11 mouse cellular contexts compared by ENCODE assay signal in the genomic region with DNA sequence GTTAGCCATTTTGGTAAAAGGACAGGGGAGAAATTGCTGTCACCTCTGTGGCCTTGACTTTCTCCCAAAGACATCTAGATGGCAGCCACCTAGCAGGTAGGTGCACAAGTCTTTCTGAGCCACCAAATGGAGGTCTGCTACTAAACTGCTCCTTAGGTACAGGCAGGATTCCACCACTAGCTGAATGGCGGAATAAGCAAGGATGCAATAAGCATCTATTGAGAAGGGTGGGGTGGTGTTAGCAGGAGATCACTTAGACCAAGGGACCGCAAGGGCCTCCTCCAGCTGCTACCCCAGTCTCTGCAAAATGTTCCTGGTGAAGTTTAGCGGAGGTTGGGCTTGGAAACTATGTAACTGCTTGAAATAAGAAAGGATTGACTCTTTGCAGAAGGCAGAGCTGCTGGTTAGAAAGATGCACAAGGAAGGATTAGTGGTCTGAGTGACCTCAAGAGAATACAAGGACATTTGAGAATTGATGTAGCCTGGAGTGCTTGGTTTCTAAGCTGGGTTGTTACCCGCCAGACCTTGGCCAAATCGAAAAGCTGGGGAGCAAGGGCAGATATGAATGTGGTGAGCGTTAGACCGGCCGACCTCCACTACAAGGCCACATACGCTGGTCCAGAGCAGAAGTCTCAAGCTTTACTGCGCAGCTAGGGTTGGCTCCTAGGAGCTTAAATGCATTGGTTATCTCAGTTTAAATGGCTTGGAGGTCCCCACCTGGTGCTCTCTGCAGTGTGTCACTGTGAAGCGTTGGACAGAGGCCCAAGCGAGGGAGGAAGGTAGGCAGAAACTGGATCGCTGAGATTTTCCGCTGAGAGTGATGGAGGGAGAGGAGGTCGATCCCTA. TPM values are rescaled to one million over a fixed set of nuclear protein-coding genes. Genes with fewer than 3 reads are reported as not detected.
DNase-seq lines count a peak whose midpoint lies in the region; ATAC-seq lines count a peak whose summit lies in the region.
"Had no signal": no experiment of that assay in that cellular context is flagged by ENCODE, and none has a peak within 500 bp of the region (broad histone marks: within the 10 kb centered on the region; RNA-seq: fewer than 3 reads in every experiment).

No protein-coding gene starts in this region.

- H3K36me3 ChIP-seq in kidney, embryonic 15.5 days: no peaks in the 10 kb centered on the region
- no peaks in the 10 kb centered on the region for H3K36me3 ChIP-seq in kidney, embryonic 14.5 days (ENCODE audit: control insufficient read depth, insufficient read depth, low read length)
- no peaks in the 10 kb centered on the region for H3K36me3 ChIP-seq in forebrain, embryonic 12.5 days (replicated peaks)
- H3K36me3 ChIP-seq in intestine, embryonic 16.5 days (ENCODE audit: control insufficient read depth, insufficient read depth, low read length): no peaks in the 10 kb centered on the region
- H3K36me3 ChIP-seq in neural tube, embryonic 12.5 days: no peaks in the 10 kb centered on the region

- peaks cover 26% of the 10 kb centered on the region for H3K4me1 ChIP-seq in kidney, embryonic 15.5 days
- 0 out of 2 replicates have a peak, but pooled peaks cover 3% of the 10 kb centered on the region for H3K4me1 ChIP-seq in kidney, embryonic 14.5 days (ENCODE audit: control insufficient read depth, insufficient read depth, low read length)
- H3K4me1 ChIP-seq in forebrain, embryonic 12.5 days: peaks cover 49% of the 10 kb centered on the region
- H3K4me1 ChIP-seq in intestine, embryonic 16.5 days (ENCODE audit: control insufficient read depth, insufficient read depth, low read length): peaks cover 11% of the 10 kb centered on the region
- H3K4me1 ChIP-seq in neural tube, embryonic 12.5 days: peaks cover 67% of the 10 kb centered on the region

- H3K4me3 ChIP-seq in kidney, embryonic 15.5 days (replicated peaks): peak overlapping the region; percentile 24
- no peak overlapping the region for H3K4me3 ChIP-seq in kidney, embryonic 14.5 days (ENCODE audit: low read length)
- H3K4me3 ChIP-seq in forebrain, embryonic 12.5 days (replicated peaks): peak overlapping the region; percentile 52
- H3K4me3 ChIP-seq in intestine, embryonic 16.5 days (ENCODE audit: low read length): 0 out of 2 replicates have a peak overlapping the region, but pooled peaks have one; percentile 7
- peak overlapping the region; percentile 39; the same call in 1 of the 2 replicates for H3K4me3 ChIP-seq in neural tube, embryonic 12.5 days

- ATAC-seq in kidney, embryonic 15.5 days (replicated peaks; ENCODE audit: low FRiP score): no peak
- ATAC-seq in kidney, embryonic 14.5 days (ENCODE audit: low FRiP score, low TSS enrichment): no peak
- ATAC-seq in forebrain, embryonic 12.5 days (ENCODE audit: low FRiP score): no peak
- no peak for ATAC-seq in intestine, embryonic 16.5 days
- no peak for ATAC-seq in neural tube, embryonic 12.5 days (ENCODE audit: low FRiP score, low read depth)
- ATAC-seq: CD4-positive, CD25-positive, alpha-beta regulatory T cell, adult 4 months; liver, postnatal 0 days had no signal

- no peaks in the 10 kb centered on the region for H3K9me3 ChIP-seq in kidney, embryonic 15.5 days (replicated peaks)
- H3K9me3 ChIP-seq in kidney, embryonic 14.5 days (ENCODE audit: control insufficient read depth, low read length): no peaks in the 10 kb centered on the region
- no peaks in the 10 kb centered on the region for H3K9me3 ChIP-seq in forebrain, embryonic 12.5 days
- H3K9me3 ChIP-seq in intestine, embryonic 16.5 days (ENCODE audit: control insufficient read depth, low read length): no peaks in the 10 kb centered on the region
- H3K9me3 ChIP-seq in neural tube, embryonic 12.5 days: no peaks in the 10 kb centered on the region

- 6% methylated on average over 15 of the region's 15 CpGs for WGBS in kidney, embryonic 15.5 days
- 3% methylated on average over 15 of the region's 15 CpGs for WGBS in kidney, embryonic 14.5 days
- 4% methylated on average over 15 of the region's 15 CpGs for WGBS in forebrain, embryonic 12.5 days
- 10% methylated on average over 15 of the region's 15 CpGs for WGBS in intestine, embryonic 16.5 days
- 6% methylated on average over 15 of the region's 15 CpGs for WGBS in neural tube, embryonic 12.5 days

- no peak overlapping the region for H3K9ac ChIP-seq in kidney, embryonic 15.5 days
- no peak overlapping the region for H3K9ac ChIP-seq in kidney, embryonic 14.5 days (ENCODE audit: low read depth, low read length)
- peak overlapping the region; percentile 63; the same call in 1 of the 2 replicates for H3K9ac ChIP-seq in forebrain, embryonic 12.5 days
- no peak overlapping the region for H3K9ac ChIP-seq in intestine, embryonic 16.5 days (ENCODE audit: low read depth, low read length)
- no peak overlapping the region for H3K9ac ChIP-seq in neural tube, embryonic 12.5 days
- H3K9ac ChIP-seq: liver, postnatal 0 days had no signal

- no peak for DNase-seq in layer of hippocampus, postnatal 14 days (ENCODE audit: low spot score in 2 of 2)
- DNase-seq in gastrocnemius, postnatal 25 days: no peak
- DNase-seq in frontal cortex, adult 2 months (ENCODE audit: extremely low spot score in 1 of 2, low spot score in 1 of 2): no peak
- DNase-seq: gastrocnemius, postnatal 14 days; liver, postnatal 0 days had no signal

- peak overlapping the region; percentile 45 for H3K4me2 ChIP-seq in kidney, embryonic 15.5 days
- no peak overlapping the region for H3K4me2 ChIP-seq in kidney, embryonic 14.5 days (replicated peaks; ENCODE audit: low read depth, low read length)
- H3K4me2 ChIP-seq in forebrain, embryonic 12.5 days: peak overlapping the region; percentile 56
- H3K4me2 ChIP-seq in intestine, embryonic 16.5 days (ENCODE audit: low read depth, low read length): no peak overlapping the region
- peak overlapping the region; percentile 65 for H3K4me2 ChIP-seq in neural tube, embryonic 12.5 days (replicated peaks)

- no peak overlapping the region for H3K27ac ChIP-seq in kidney, embryonic 15.5 days
- H3K27ac ChIP-seq in kidney, embryonic 14.5 days (ENCODE audit: low read depth, low read length): no peak overlapping the region
- H3K27ac ChIP-seq in forebrain, embryonic 12.5 days: no peak overlapping the region
- no peak overlapping the region for H3K27ac ChIP-seq in intestine, embryonic 16.5 days (ENCODE audit: low read length)
- H3K27ac ChIP-seq in neural tube, embryonic 12.5 days: no peak overlapping the region

- H3K27me3 ChIP-seq in kidney, embryonic 15.5 days: peaks cover 100% of the 10 kb centered on the region
- H3K27me3 ChIP-seq in kidney, embryonic 14.5 days (ENCODE audit: control insufficient read depth, insufficient read depth, low read length): peaks cover 99% of the 10 kb centered on the region
- peaks cover 93% of the 10 kb centered on the region for H3K27me3 ChIP-seq in forebrain, embryonic 12.5 days
- peaks cover 91% of the 10 kb centered on the region for H3K27me3 ChIP-seq in intestine, embryonic 16.5 days (replicated peaks; ENCODE audit: control insufficient read depth, insufficient read depth, low read length)
- peaks cover 90% of the 10 kb centered on the region for H3K27me3 ChIP-seq in neural tube, embryonic 12.5 days (replicated peaks)

RNA-seq across cellular contexts. Expression of gene Gsx2, which starts 0.6 kb away (rescaled TPM):
- polyA plus RNA-seq in kidney, embryonic 15.5 days (2015; fragmentation: Nextera tagmentation; extraction: Ambion mirVana): not detected in 2 replicates
- not detected in 2 replicates for polyA plus RNA-seq in kidney, embryonic 14.5 days (2014; fragmentation: Nextera tagmentation; extraction: Ambion mirVana)
- 17.9 and 31.3 TPM in 2 replicates for polyA plus RNA-seq in forebrain, embryonic 12.5 days (2016; fragmentation: Nextera tagmentation; extraction: Ambion mirVana)
- not detected in 2 replicates for polyA plus RNA-seq in intestine, embryonic 16.5 days (2015; fragmentation: Nextera tagmentation; extraction: Ambion mirVana)
- polyA plus RNA-seq in neural tube, embryonic 12.5 days (2016; fragmentation: Nextera tagmentation; extraction: Ambion mirVana): 9.4 and 12.2 TPM in 2 replicates
- under 1 TPM in 1 of 2 experiments, not detected in 1; 0.39 TPM for total RNA-seq in layer of hippocampus, postnatal 14 days (2021)
- total RNA-seq in gastrocnemius, postnatal 25 days (2021): not detected
- 0.23 and 0.48 TPM in 2 replicates for polyA plus RNA-seq in frontal cortex, adult 2 months (2012; rRNA removed)
- total RNA-seq: gastrocnemius, postnatal 14 days had no signal
- polyA plus RNA-seq: CD4-positive, CD25-positive, alpha-beta regulatory T cell, adult 4 months; liver, postnatal 0 days had no signal

RNA-seq across cellular contexts. Expression of gene Chic2, which starts 30.2 kb away (rescaled TPM):
- polyA plus RNA-seq in kidney, embryonic 15.5 days (2015; fragmentation: Nextera tagmentation; extraction: Ambion mirVana): 27.1 and 28.8 TPM in 2 replicates
- polyA plus RNA-seq in kidney, embryonic 14.5 days (2014; fragmentation: Nextera tagmentation; extraction: Ambion mirVana): 40.4 and 51.8 TPM in 2 replicates
- polyA plus RNA-seq in forebrain, embryonic 12.5 days (2016; fragmentation: Nextera tagmentation; extraction: Ambion mirVana): 48.5 and 53.7 TPM in 2 replicates
- polyA plus RNA-seq in intestine, embryonic 16.5 days (2015; fragmentation: Nextera tagmentation; extraction: Ambion mirVana): 15.9 and 20.2 TPM in 2 replicates
- polyA plus RNA-seq in neural tube, embryonic 12.5 days (2016; fragmentation: Nextera tagmentation; extraction: Ambion mirVana): 53.6 and 57.4 TPM in 2 replicates
- total RNA-seq in layer of hippocampus, postnatal 14 days (2021): 10 to 100 TPM; 26.7 TPM
- total RNA-seq in gastrocnemius, postnatal 25 days (2021): 10 to 100 TPM; 13.6 to 14.3 TPM
- polyA plus RNA-seq in frontal cortex, adult 2 months (2012; rRNA removed): 17.6 and 18.6 TPM in 2 replicates

Comparison
In these comparisons a context has a peak if more than half of its experiments do, and no peak if none do; other contexts are left out.
1. H3K4me2 ChIP-seq: peak in kidney, embryonic 15.5 days (single experiment), forebrain, embryonic 12.5 days (single experiment) and neural tube, embryonic 12.5 days (single experiment); none in kidney, embryonic 14.5 days (single experiment) and intestine, embryonic 16.5 days (single experiment).